Mouse (Mus musculus) embryonic facial prominence, embryonic 12.5 days (tissue): ENCODE measurements around the gene Pecam1. TPM values are rescaled to one million over a fixed set of nuclear protein-coding genes. Genes with fewer than 3 reads are reported as not detected.
"Not testable (repeated sequence)": the region's sequence is repeated elsewhere in the genome, so short reads cannot be mapped to it uniquely, and the experiment has no call there.

ENCODE experiments used
- ATAC-seq: fragments of 200-750 bp; cut with Nextera tagmentation; 2 replicates; pipeline ENCODE4 v1.8.0; 2017; ENCODE audit not compliant: insufficient number of reproducible peaks, insufficient read depth, low FRiP score, low TSS enrichment
- H3K27ac ChIP-seq: fragments of 300-500 bp; sonication (generic); 2 replicates; pipeline ENCODE4 v1.5.1; 2016; ENCODE audit warnings: mild to moderate bottlenecking
- H3K27me3 ChIP-seq: fragments of 300-500 bp; sonication (generic); 2 replicates; pipeline ENCODE4 v1.6.1; 2016; ENCODE audit warnings: mild to moderate bottlenecking, moderate library complexity
- H3K36me3 ChIP-seq: fragments of 300-500 bp; sonication (generic); 2 replicates; pipeline ENCODE4 v1.6.1; 2016; ENCODE audit warnings: mild to moderate bottlenecking
- H3K4me1 ChIP-seq: fragments of 300-500 bp; sonication (generic); 2 replicates; pipeline ENCODE4 v1.6.1; 2016
- H3K4me2 ChIP-seq: fragments of 300-500 bp; sonication (generic); replicated peaks from 2 replicates; pipeline ENCODE4 v1.6.1; 2016; ENCODE audit warnings: mild to moderate bottlenecking, moderate library complexity
- H3K4me3 ChIP-seq: fragments of 300-500 bp; sonication (generic); 2 replicates; pipeline ENCODE4 v1.5.1; 2016; ENCODE audit warnings: mild to moderate bottlenecking
- H3K9ac ChIP-seq: fragments of 300-500 bp; sonication (generic); 2 replicates; pipeline ENCODE4 v1.6.1; 2016; ENCODE audit warnings: mild to moderate bottlenecking, moderate library complexity
- H3K9me3 ChIP-seq: fragments of 300-500 bp; sonication (generic); 2 replicates; pipeline ENCODE4 v1.6.1; 2016; ENCODE audit warnings: mild to moderate bottlenecking, moderate library complexity
- WGBS: fragments of 180-500 bp; shearing (Covaris S2); methylation state at CpG from one replicate; pipeline ENCODE4 v1.1.7; 2016; 5-methylcytosine and 5-hydroxymethylcytosine counted together
- polyA plus RNA-seq: library from polyadenylated mRNA; unstranded; fragments of >200 nt; fragmentation: Nextera tagmentation; extraction: Ambion mirVana; gene quantifications from 2 replicates; pipeline ENCODE4 v1.2.1, GENCODE M21; 2016

Gene Pecam1
- polyA plus RNA-seq, 1 experiment from 2014 or later: 30.5 TPM

GRCm38 (mm10) chr11:106742388-106742841 lies 8.0 kb downstream of the Pecam1 start:
- ATAC-seq: no peak
- Histone ChIP-seq H3K4me1 (peaks cover 2% of the 10 kb centered on the region; the same call in 1 of the 2 replicates), H3K4me2 (no peak overlapping the region), H3K36me3 (no peaks in the 10 kb centered on the region), H3K27me3 (no peaks in the 10 kb centered on the region), H3K9me3 (0 out of 2 replicates have a peak, but pooled peaks cover 2% of the 10 kb centered on the region), H3K9ac (no peak overlapping the region), H3K27ac (no peak overlapping the region), H3K4me3 (no peak overlapping the region)
- WGBS: 43% methylated on average over 6 of the region's 6 CpGs

- no peak for ATAC-seq
- Histone ChIP-seq H3K27me3 (no peaks in the 10 kb centered on the region), H3K9ac (no peak overlapping the region), H3K27ac (no peak overlapping the region), H3K36me3 (no peaks in the 10 kb centered on the region), H3K4me1 (peaks cover 7% of the 10 kb centered on the region; the same call in 1 of the 2 replicates), H3K4me2 (no peak overlapping the region), H3K4me3 (no peak overlapping the region), H3K9me3 (no peaks in the 10 kb centered on the region)
- WGBS: 93% methylated on average over 3 of the region's 3 CpGs
Measured at GRCm38 (mm10) chr11:106741826-106742225, 8.6 kb downstream of the Pecam1 start.

GRCm38 (mm10) chr11:106741232-106741631 lies 9.2 kb downstream of the Pecam1 start:
- peaks cover 7% of the 10 kb centered on the region; the same call in 1 of the 2 replicates for H3K4me1 ChIP-seq
- WGBS: 56% methylated on average over 6 of the region's 6 CpGs
- H3K36me3 ChIP-seq: no peaks in the 10 kb centered on the region
- H3K27ac ChIP-seq: no peak overlapping the region
- H3K4me3 ChIP-seq: no peak overlapping the region
- no peaks in the 10 kb centered on the region for H3K27me3 ChIP-seq
- no peak overlapping the region for H3K9ac ChIP-seq
- no peak overlapping the region for H3K4me2 ChIP-seq
- H3K9me3 ChIP-seq: no peaks in the 10 kb centered on the region
- ATAC-seq: no peak

GRCm38 (mm10) chr11:106740724-106741123 lies 9.7 kb downstream of the Pecam1 start:
- not testable (repeated sequence) for H3K27ac ChIP-seq, ATAC-seq, H3K4me2 ChIP-seq, H3K27me3 ChIP-seq, H3K4me1 ChIP-seq, H3K36me3 ChIP-seq, H3K4me3 ChIP-seq, H3K9ac ChIP-seq, H3K9me3 ChIP-seq
- WGBS: 90% methylated on average over 5 of the region's 8 CpGs

GRCm38 (mm10) chr11:106739116-106739515 lies 11.3 kb downstream of the Pecam1 start:
- no peaks in the 10 kb centered on the region for H3K36me3 ChIP-seq
- H3K27me3 ChIP-seq: no peaks in the 10 kb centered on the region
- H3K9ac ChIP-seq: no peak overlapping the region
- no peaks in the 10 kb centered on the region for H3K9me3 ChIP-seq
- no peak overlapping the region for H3K4me3 ChIP-seq
- peaks cover 7% of the 10 kb centered on the region; the same call in 1 of the 2 replicates for H3K4me1 ChIP-seq
- 98% methylated on average over 2 of the region's 2 CpGs for WGBS
- no peak overlapping the region for H3K27ac ChIP-seq
- H3K4me2 ChIP-seq: no peak overlapping the region
- ATAC-seq: no peak

- peak; percentile 10; the same call in 1 of the 2 replicates for ATAC-seq
- H3K9ac ChIP-seq: no peak overlapping the region
- WGBS: 20% methylated on average over 12 of the region's 12 CpGs
Measured at GRCm38 (mm10) chr11:106737178-106737621, 13.2 kb downstream of the Pecam1 start.

GRCm38 (mm10) chr11:106736614-106737013 lies 13.8 kb downstream of the Pecam1 start:
- Histone ChIP-seq H3K36me3 (no peaks in the 10 kb centered on the region), H3K27ac (0 out of 2 replicates have a peak overlapping the region, but pooled peaks have one; percentile 25), H3K4me3 (no peak overlapping the region), H3K4me1 (peaks cover 7% of the 10 kb centered on the region; the same call in 1 of the 2 replicates), H3K9me3 (no peaks in the 10 kb centered on the region), H3K4me2 (no peak overlapping the region), H3K27me3 (no peaks in the 10 kb centered on the region), H3K9ac (no peak overlapping the region)
- 70% methylated on average over 3 of the region's 3 CpGs for WGBS
- no peak for ATAC-seq

More at GRCm38 (mm10) chr11:106737178-106737621, 13.2 kb downstream of the Pecam1 start:
- Histone ChIP-seq H3K9me3 (no peaks in the 10 kb centered on the region), H3K27ac (0 out of 2 replicates have a peak overlapping the region, but pooled peaks have one; percentile 25), H3K36me3 (no peaks in the 10 kb centered on the region), H3K27me3 (no peaks in the 10 kb centered on the region), H3K4me3 (no peak overlapping the region), H3K4me1 (peaks cover 7% of the 10 kb centered on the region; the same call in 1 of the 2 replicates), H3K4me2 (no peak overlapping the region)

- no peak overlapping the region for H3K27ac ChIP-seq
- no peak overlapping the region for H3K9ac ChIP-seq
- no peak for ATAC-seq
- H3K27me3 ChIP-seq: no peaks in the 10 kb centered on the region
- no peak overlapping the region for H3K4me2 ChIP-seq
- no peaks in the 10 kb centered on the region for H3K9me3 ChIP-seq
- H3K4me1 ChIP-seq: peaks cover 10% of the 10 kb centered on the region
- H3K4me3 ChIP-seq: no peak overlapping the region
- WGBS: 82% methylated on average over 4 of the region's 4 CpGs
- no peaks in the 10 kb centered on the region for H3K36me3 ChIP-seq
Measured at GRCm38 (mm10) chr11:106730714-106731113, 19.7 kb downstream of the Pecam1 start.

- Histone ChIP-seq H3K4me1 (peaks cover 10% of the 10 kb centered on the region), H3K27ac (no peak overlapping the region), H3K4me3 (no peak overlapping the region), H3K36me3 (no peaks in the 10 kb centered on the region), H3K27me3 (no peaks in the 10 kb centered on the region), H3K9ac (no peak overlapping the region), H3K4me2 (no peak overlapping the region), H3K9me3 (no peaks in the 10 kb centered on the region)
- 96% methylated on average over 1 of the region's 1 CpGs for WGBS
- ATAC-seq: no peak
Measured at GRCm38 (mm10) chr11:106729656-106730055, 20.8 kb downstream of the Pecam1 start.

GRCm38 (mm10) chr11:106728402-106729366 lies 21.7 kb downstream of the Pecam1 start:
- 68% methylated on average over 10 of the region's 10 CpGs for WGBS
- H3K27ac ChIP-seq: peak overlapping the region; percentile 41; the same call in 1 of the 2 replicates
- peaks cover 10% of the 10 kb centered on the region for H3K4me1 ChIP-seq
- H3K36me3 ChIP-seq: no peaks in the 10 kb centered on the region
- H3K9me3 ChIP-seq: no peaks in the 10 kb centered on the region
- H3K9ac ChIP-seq: no peak overlapping the region
- no peak overlapping the region for H3K4me2 ChIP-seq
- no peak for ATAC-seq
- H3K27me3 ChIP-seq: no peaks in the 10 kb centered on the region
- no peak overlapping the region for H3K4me3 ChIP-seq

- ATAC-seq: no peak
- WGBS: 19% methylated on average over 5 of the region's 5 CpGs
- no peaks in the 10 kb centered on the region for H3K9me3 ChIP-seq
- H3K9ac ChIP-seq: no peak overlapping the region
- no peak overlapping the region for H3K4me2 ChIP-seq
- no peaks in the 10 kb centered on the region for H3K36me3 ChIP-seq
- H3K27me3 ChIP-seq: no peaks in the 10 kb centered on the region
- H3K4me3 ChIP-seq: no peak overlapping the region
- H3K4me1 ChIP-seq: peaks cover 11% of the 10 kb centered on the region
- H3K27ac ChIP-seq: peak overlapping the region; percentile 41; the same call in 1 of the 2 replicates
Measured at GRCm38 (mm10) chr11:106727967-106728366, 22.5 kb downstream of the Pecam1 start.

- not testable (repeated sequence) for H3K27ac ChIP-seq, H3K9me3 ChIP-seq, H3K4me3 ChIP-seq, H3K27me3 ChIP-seq, H3K36me3 ChIP-seq, H3K4me2 ChIP-seq, ATAC-seq, H3K9ac ChIP-seq
- H3K4me1 ChIP-seq: peaks cover 14% of the 10 kb centered on the region
- 93% methylated on average over 9 of the region's 9 CpGs for WGBS
Measured at GRCm38 (mm10) chr11:106724916-106725235, 25.6 kb downstream of the Pecam1 start.
